Mouse (Mus musculus) liver, adult 2 months (tissue): Measurements from ENCODE around the gene Rasgef1a.

Source experiments
- CTCF ChIP-seq: fragments of 200-500 bp; IDR thresholded peaks from 2 replicates; pipeline ENCODE4 v1.5.1; 2011; ENCODE audit warnings: low read depth, low read length, control low read depth
- POLR2A ChIP-seq: fragments of 200-500 bp; IDR thresholded peaks from 2 replicates; pipeline ENCODE4 v1.6.1; 2011; ENCODE audit warnings: low read length, control low read depth; ENCODE audit not compliant: insufficient read depth; ENCODE audit errors: extremely low read depth

DNA sequence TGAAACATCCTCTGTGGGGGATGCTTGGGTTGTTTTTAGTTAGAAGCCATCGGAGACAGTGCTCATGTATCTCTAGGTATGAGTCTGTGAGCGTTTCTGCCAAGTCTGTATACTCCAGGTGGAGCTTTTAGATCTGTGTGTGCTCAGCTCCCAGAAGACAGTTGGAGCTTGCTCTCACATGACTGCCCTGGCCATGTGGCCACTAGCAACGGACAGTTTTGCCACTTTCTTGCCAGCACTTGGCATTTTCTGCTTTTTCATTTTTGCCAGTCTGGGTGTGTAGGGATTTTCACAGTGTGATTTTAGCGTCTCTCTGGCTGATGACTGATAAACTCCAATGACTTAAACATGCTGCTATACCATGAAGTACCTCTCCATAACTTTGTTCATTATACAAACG lies 52.0 kb downstream of the Rasgef1a start:
- TF ChIP-seq CTCF (no peak), POLR2A (no peak)
